Mouse (Mus musculus) spleen, embryonic (tissue): ENCODE data around the gene Ina.

Experiments used
- CTCF ChIA-PET: fragments of 350-600 bp; sonication (Branson Sonifier 250); formaldehyde crosslinking; loops from one replicate; lab custom pipeline; 2022; lab: Charles Lee

The Ina gene

GRCm38 (mm10) chr19:47050271-47051032, 36.0 kb downstream of the Ina start, which contains the start of gene Pcgf6:
Gene Pcgf6, minus strand, starts transcription at chr19:47050906.
- CTCF ChIA-PET, result no interaction called here

DNA sequence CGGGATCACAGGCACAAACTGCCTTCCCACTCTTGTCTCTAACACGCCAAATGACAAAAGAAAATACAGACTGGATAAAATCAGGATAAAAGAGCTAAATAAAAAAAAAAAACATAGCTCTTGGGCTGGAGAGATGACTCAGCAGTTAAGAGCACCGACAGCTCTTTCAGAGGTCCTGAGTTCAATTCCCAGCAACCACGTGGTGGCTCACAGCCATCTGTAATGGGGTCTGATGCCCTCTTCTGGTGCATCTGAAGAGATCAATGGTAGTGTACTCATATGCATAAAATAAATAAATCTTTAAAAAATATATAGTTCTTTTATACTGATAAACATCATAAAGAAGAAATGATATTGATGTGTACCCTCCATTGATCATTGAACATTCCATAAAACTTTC, 38.4 kb downstream of the Ina start:
- CTCF ChIA-PET, result no interaction called here

GRCm38 (mm10) chr19:47053471-47053870, 39.0 kb downstream of the Ina start:
- CTCF ChIA-PET, result no interaction called here

GRCm38 (mm10) chr19:47057684-47058083, 43.2 kb downstream of the Ina start:
- CTCF ChIA-PET, result interaction anchor here (0.6 kb wide), 1 partner anchor 673 kb away, joined by 5 read pairs; no protein-coding TSS in a partner anchor

DNA sequence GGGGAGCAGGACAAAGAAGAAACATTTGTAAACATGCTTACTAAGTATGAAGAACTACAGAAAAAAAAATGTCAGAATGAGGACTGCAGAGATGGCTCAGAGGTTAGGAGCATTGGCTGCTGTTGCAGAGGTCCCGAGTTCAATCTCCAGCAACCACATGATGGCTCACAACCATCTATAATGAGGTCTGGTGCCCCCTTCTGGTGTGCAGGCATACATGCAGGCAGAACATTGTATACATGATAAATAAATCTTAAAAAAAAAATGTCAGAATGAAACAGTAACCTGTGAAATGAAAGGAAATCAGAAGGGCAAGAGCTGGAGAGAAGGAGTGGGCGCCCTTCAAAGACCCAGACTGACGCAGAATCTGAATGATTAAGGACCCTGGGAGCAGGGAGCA, 51.4 kb downstream of the Ina start:
- CTCF ChIA-PET, result no interaction called here

- CTCF ChIA-PET, result interaction anchor here (0.6 to 1.0 kb wide), 2 partner anchors 22 kb away, joined by 3 to 12 read pairs; no protein-coding TSS in a partner anchor
These were observed 52.8 kb downstream of the Ina start, which contains the start of gene Taf5 for GRCm38 (mm10) chr19:47067096-47067882. Gene Taf5, plus strand, starts transcription at chr19:47067746.

GRCm38 (mm10) chr19:47067924-47068611, 53.6 kb downstream of the Ina start:
- CTCF ChIA-PET, result interaction anchor here (1.0 kb wide), 1 partner anchor 21 kb away, joined by 3 read pairs; no protein-coding TSS in a partner anchor
